Mouse (Mus musculus) lung, embryonic 14.5 days (tissue): ENCODE measurements around the gene Vps16. TPM values are rescaled to one million over a fixed set of nuclear protein-coding genes. Genes with fewer than 3 reads are reported as not detected.
A peak's percentile ranks its signal among the peaks of the same experiment; 100 is the strongest.

Experiments
- ATAC-seq: fragments of 200-750 bp; cut with Nextera tagmentation; 2 replicates; pipeline ENCODE4 v1.8.0; 2017; ENCODE audit warnings: mild to moderate bottlenecking, moderate TSS enrichment, moderate library complexity; ENCODE audit not compliant: insufficient read depth
- DNase-seq: peaks from one replicate; pipeline ENCODE4 v3.0.0-alpha.2; 2015
- H3K27ac ChIP-seq: fragments of 300-500 bp; sonication (generic); 2 replicates; pipeline ENCODE4 v1.5.1; 2014; ENCODE audit warnings: low read depth, mild to moderate bottlenecking, moderate library complexity
- H3K27me3 ChIP-seq: fragments of 300-500 bp; sonication (generic); 2 replicates; pipeline ENCODE4 v1.6.1; 2014; ENCODE audit warnings: low read length, control low read depth; ENCODE audit not compliant: insufficient read depth
- H3K36me3 ChIP-seq: fragments of 300-500 bp; sonication (generic); 2 replicates; pipeline ENCODE4 v1.6.1; 2014; ENCODE audit warnings: control low read depth; ENCODE audit not compliant: insufficient read depth
- H3K4me1 ChIP-seq: fragments of 300-500 bp; sonication (generic); 2 replicates; pipeline ENCODE4 v1.6.1; 2014; ENCODE audit warnings: antibody characterized with exemption, control low read depth; ENCODE audit not compliant: insufficient read depth
- H3K4me2 ChIP-seq: fragments of 300-500 bp; sonication (generic); 2 replicates; pipeline ENCODE4 v1.6.1; 2014; ENCODE audit warnings: mild to moderate bottlenecking
- H3K4me3 ChIP-seq: fragments of 300-500 bp; sonication (generic); 2 replicates; pipeline ENCODE4 v1.5.1; 2014; ENCODE audit warnings: low read depth, low read length
- H3K9ac ChIP-seq: fragments of 300-500 bp; sonication (generic); 2 replicates; pipeline ENCODE4 v1.6.1; 2014
- H3K9me3 ChIP-seq: fragments of 300-500 bp; sonication (generic); 2 replicates; pipeline ENCODE4 v1.6.1; 2016; ENCODE audit warnings: low read depth, low read length, control low read depth
- CTCF ChIP-seq: IDR thresholded peaks from 2 replicates; pipeline ENCODE4 v1.5.1; 2016; ENCODE audit warnings: antibody characterized with exemption, low read depth
- WGBS: fragments of 180-500 bp; shearing (Covaris S2); extraction: QIAGEN DNeasy Blood & Tissue Kit; methylation state at CpG from one replicate; pipeline ENCODE4 v1.1.7; 2014; 5-methylcytosine and 5-hydroxymethylcytosine counted together
- polyA plus RNA-seq: library from polyadenylated mRNA; unstranded; fragments of >200 nt; fragmentation: Nextera tagmentation; extraction: Ambion mirVana; gene quantifications from 2 replicates; pipeline ENCODE4 v1.2.1, GENCODE M21; 2014

Vps16 gene
- polyA plus RNA-seq, 1 experiment from 2014 or later, result 63.3 TPM

DNA sequence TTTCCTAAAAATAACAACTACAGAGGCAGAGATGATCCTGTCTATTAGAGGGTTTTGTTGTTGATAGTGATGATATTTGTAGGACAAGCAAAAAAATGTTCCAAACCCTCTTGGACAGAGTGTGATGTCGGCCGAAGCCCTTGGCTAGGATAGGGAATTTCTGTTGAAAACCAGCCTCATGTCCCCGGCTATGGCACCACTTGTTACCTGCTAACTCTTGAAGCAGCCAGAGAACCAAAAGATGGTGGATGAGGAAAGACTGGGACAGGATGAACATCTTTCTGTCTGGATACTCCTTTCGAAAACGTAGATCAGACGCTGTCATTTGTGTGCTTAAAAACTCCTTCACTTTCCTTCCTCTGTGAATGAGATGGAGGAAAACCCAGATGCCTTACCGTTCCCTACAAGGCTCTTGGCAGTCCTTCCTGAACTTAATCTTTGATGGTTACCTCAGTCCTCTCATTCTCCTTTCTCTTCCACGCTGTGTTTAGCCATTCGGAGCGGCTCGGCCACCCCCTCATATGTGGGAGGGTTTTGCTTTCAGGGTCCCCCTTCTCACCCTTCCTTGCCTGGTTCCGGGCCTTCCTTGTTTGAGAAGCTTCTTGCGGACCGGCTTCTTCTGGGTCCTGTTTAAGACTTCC, 27.1 kb downstream of the Vps16 start:
- peak overlapping the region; percentile 79 for H3K4me2 ChIP-seq
- no peaks in the 10 kb centered on the region for H3K36me3 ChIP-seq
- no peak overlapping the region for H3K27ac ChIP-seq
- DNase-seq (no peak), ATAC-seq (no peak)
- H3K9ac ChIP-seq, result peak overlapping the region; percentile 77
- peaks cover 4% of the 10 kb centered on the region; the same call in 1 of the 2 replicates for H3K4me1 ChIP-seq
- no peak for TF ChIP-seq CTCF
- H3K4me3 ChIP-seq, result peak overlapping the region; percentile 82
- H3K27me3 ChIP-seq, result no peaks in the 10 kb centered on the region
- WGBS, result 59% methylated on average over 14 of the region's 14 CpGs
- H3K9me3 ChIP-seq, result no peaks in the 10 kb centered on the region

DNA sequence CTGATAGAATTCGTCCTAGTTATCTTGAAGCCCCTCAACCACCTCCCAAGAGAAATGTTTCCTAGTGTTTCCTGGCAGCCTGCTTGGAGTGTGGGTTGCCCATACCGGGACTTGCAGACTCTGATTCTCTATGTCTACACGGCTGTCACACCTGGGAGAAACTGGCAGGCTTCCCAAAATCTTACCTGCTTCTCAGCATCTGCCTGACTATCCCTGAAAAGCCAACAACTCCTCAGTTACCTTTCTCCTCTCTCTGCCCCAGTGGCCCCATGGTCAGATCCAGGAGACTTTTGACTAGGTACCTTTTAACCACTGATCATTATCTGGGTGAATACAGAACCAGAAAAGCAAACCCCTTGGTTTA, 27.6 kb downstream of the Vps16 start:
- H3K36me3 ChIP-seq, result no peaks in the 10 kb centered on the region
- ATAC-seq (no peak), DNase-seq (no peak)
- no peaks in the 10 kb centered on the region for H3K9me3 ChIP-seq
- no peak overlapping the region for H3K4me3 ChIP-seq
- H3K27ac ChIP-seq, result no peak overlapping the region
- H3K27me3 ChIP-seq, result no peaks in the 10 kb centered on the region
- no peak for TF ChIP-seq CTCF
- no peak overlapping the region for H3K9ac ChIP-seq
- peak overlapping the region; percentile 79 for H3K4me2 ChIP-seq
- 62% methylated on average over 3 of the region's 3 CpGs for WGBS
- H3K4me1 ChIP-seq, result peaks cover 4% of the 10 kb centered on the region; the same call in 1 of the 2 replicates

DNA sequence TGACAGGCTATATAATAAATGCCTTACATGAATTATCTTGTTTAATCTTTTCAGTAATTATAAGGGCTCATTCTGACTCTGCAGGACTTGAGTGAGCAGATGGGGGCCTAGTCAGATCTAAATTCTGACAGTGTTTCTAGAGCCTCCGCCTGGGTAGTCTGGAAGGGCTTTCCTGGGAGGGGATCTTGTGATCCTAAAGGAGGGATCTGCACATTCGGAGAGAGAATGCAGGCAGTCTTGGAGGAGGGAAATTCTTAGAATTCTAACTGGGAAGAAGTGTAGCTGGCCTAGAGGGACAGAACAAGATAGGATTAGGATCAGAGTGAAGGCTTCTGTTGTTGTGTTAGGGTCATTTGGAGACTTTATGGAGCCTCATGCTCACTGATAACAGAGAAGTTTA, 28.1 kb downstream of the Vps16 start:
- TF ChIP-seq CTCF, result no peak
- ATAC-seq, result no peak
- Histone ChIP-seq H3K9me3 (no peaks in the 10 kb centered on the region), H3K9ac (no peak overlapping the region), H3K4me1 (peaks cover 4% of the 10 kb centered on the region; the same call in 1 of the 2 replicates), H3K4me2 (no peak overlapping the region), H3K27ac (no peak overlapping the region), H3K27me3 (no peaks in the 10 kb centered on the region), H3K4me3 (no peak overlapping the region), H3K36me3 (no peaks in the 10 kb centered on the region)
- 59% methylated on average over 2 of the region's 2 CpGs for WGBS
- no peak for DNase-seq

DNA sequence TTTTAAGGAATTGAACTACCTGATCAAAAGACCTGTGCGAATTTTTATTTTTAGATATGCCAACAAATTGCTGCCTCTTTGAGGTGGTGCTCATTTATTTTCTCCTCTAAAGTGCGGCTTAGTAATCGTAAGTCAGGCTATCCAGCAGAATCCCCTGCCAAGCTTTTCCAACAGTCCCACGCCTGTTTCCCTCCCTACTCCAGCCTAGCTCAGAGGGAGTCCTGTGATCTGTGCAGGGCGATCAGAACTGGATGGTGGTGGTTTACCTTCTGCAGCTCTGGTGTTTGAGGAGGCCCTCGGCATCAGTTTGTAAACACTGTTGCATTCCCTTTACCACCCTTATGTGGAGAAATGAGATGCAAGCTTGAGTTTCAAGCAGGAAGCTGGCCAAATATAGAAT, 29.3 kb downstream of the Vps16 start:
- 55% methylated on average over 6 of the region's 6 CpGs for WGBS
- Histone ChIP-seq H3K27ac (no peak overlapping the region), H3K36me3 (no peaks in the 10 kb centered on the region), H3K4me3 (no peak overlapping the region), H3K9me3 (no peaks in the 10 kb centered on the region), H3K27me3 (no peaks in the 10 kb centered on the region), H3K4me2 (0 out of 2 replicates have a peak overlapping the region, but pooled peaks have one; percentile 7), H3K9ac (no peak overlapping the region), H3K4me1 (peaks cover 4% of the 10 kb centered on the region; the same call in 1 of the 2 replicates)
- no peak for DNase-seq
- no peak for ATAC-seq
- TF ChIP-seq CTCF, result no peak

DNA sequence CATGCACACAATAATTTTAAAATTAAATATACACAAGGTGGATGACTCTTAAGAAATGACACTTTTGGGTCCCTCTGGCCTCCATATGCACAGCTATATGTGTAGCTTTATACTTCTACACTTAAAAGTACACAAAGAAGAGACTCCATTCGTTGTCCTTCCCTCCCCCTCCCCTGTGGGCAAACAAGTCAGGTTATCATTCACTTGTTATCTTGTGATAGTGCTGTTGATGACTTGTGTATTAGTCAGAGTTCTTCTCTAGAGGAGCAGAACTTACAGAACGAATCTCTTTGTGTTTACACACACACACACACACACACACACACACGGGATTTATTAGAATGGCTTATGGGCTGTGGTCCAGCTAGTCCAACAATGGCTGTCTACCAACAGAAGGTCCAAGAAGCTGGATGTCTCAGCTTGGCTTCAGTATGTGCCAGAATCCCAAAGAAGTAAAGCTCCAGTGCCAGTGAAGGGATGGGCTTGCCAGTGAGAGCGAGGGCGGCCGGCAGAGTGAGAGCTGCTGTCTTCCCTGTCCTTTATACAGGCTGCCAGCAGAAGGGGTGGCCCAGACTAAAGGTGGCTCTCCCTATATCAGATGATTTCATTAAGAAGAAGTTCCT, 30.7 kb downstream of the Vps16 start:
- Histone ChIP-seq H3K4me2 (no peak overlapping the region), H3K9ac (no peak overlapping the region), H3K36me3 (no peaks in the 10 kb centered on the region), H3K27ac (no peak overlapping the region), H3K4me3 (no peak overlapping the region), H3K9me3 (no peaks in the 10 kb centered on the region), H3K27me3 (no peaks in the 10 kb centered on the region), H3K4me1 (no peaks in the 10 kb centered on the region; the same call in 1 of the 2 replicates)
- no peak for TF ChIP-seq CTCF
- DNase-seq, result no peak
- 61% methylated on average over 6 of the region's 6 CpGs for WGBS
- ATAC-seq, result no peak

DNA sequence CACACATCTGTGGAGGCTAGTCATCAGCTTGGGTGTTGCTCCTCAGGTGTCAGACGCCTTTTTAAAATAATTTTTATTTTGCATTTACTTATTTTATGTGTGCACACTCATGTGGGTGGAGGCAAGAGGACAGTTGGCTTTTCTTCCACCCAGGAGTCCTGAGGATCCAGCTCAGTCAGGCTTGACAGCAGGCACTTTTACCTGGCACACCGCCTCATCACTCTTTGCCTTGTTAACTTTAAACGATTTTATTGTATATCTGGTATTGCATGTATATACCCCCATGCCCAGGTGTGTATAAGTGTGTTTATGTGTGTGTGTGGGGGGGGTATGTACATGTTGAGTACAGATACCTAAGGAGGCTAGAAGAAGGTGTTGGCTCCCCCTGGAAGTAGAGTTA, 33.7 kb downstream of the Vps16 start:
- no peaks in the 10 kb centered on the region for H3K36me3 ChIP-seq
- no peak for TF ChIP-seq CTCF
- H3K4me3 ChIP-seq, result no peak overlapping the region
- H3K27ac ChIP-seq, result no peak overlapping the region
- H3K4me2 ChIP-seq, result no peak overlapping the region
- WGBS, result 84% methylated on average over 3 of the region's 3 CpGs
- DNase-seq, result no peak
- H3K4me1 ChIP-seq, result no peaks in the 10 kb centered on the region
- no peaks in the 10 kb centered on the region for H3K27me3 ChIP-seq
- no peaks in the 10 kb centered on the region for H3K9me3 ChIP-seq
- H3K9ac ChIP-seq, result no peak overlapping the region
- ATAC-seq, result no peak

DNA sequence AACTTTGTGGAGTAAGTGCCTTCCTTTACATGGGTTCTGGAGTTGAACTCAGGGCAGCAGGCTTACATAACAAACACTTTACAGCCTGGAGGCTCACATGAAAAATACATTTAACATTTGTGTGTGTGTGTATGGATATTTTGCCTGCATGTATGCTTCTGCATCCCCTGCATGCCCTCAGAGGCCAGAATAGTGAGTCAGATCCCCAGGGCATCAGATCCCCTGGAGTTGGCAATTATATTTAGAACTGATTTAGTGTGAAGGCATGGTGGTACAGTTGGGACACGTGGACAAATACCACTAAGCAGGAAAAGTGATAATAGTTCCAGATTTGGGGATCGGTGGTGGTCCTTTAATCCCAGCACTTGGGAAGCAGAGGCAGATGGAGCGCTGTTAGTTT, 35.4 kb downstream of the Vps16 start:
- Histone ChIP-seq H3K9me3 (no peaks in the 10 kb centered on the region), H3K36me3 (no peaks in the 10 kb centered on the region), H3K27ac (no peak overlapping the region), H3K4me2 (no peak overlapping the region), H3K4me1 (no peaks in the 10 kb centered on the region), H3K27me3 (no peaks in the 10 kb centered on the region), H3K4me3 (no peak overlapping the region), H3K9ac (no peak overlapping the region)
- TF ChIP-seq CTCF, result no peak
- ATAC-seq (no peak), DNase-seq (no peak)
- WGBS, result 85% methylated on average over 3 of the region's 3 CpGs
